Mouse (Mus musculus) forebrain, embryonic 10.5 days (tissue): ENCODE results near the gene Serpinb7. TPM values are rescaled to one million over a fixed set of nuclear protein-coding genes. Genes with fewer than 3 reads are reported as not detected.

Source experiments
- polyA plus RNA-seq: library from polyadenylated mRNA; unstranded; fragments of >200 nt; fragmentation: Nextera tagmentation; extraction: Ambion mirVana; gene quantifications from 2 replicates; pipeline ENCODE4 v1.2.1, GENCODE M21; 2016

Gene Serpinb7
- polyA plus RNA-seq, 1 experiment from 2014 or later: not detected

Other genes with a start within 250 kb of the Serpinb7 start
- gene Serpinb3b, start 121.3 kb upstream of the Serpinb7 start, polyA plus RNA-seq: not detected in 2 replicates
- gene Serpinb3c, start 121.3 kb upstream of the Serpinb7 start, polyA plus RNA-seq: not detected in 2 replicates
- not detected in 2 replicates for gene Serpinb11, start 38.5 kb upstream of the Serpinb7 start, polyA plus RNA-seq
- not detected in 2 replicates for gene Serpinb2, start 111.8 kb downstream of the Serpinb7 start, polyA plus RNA-seq
- gene Serpinb8, start 190.4 kb downstream of the Serpinb7 start, polyA plus RNA-seq: 0.31 and 0.50 TPM in 2 replicates